Mouse (Mus musculus) neutrophil, adult 65 days (primary cell): Measurements from ENCODE around the gene Fbp1. TPM values are rescaled to one million over a fixed set of nuclear protein-coding genes. Genes with fewer than 3 reads are reported as not detected.

Experiments used
- total RNA-seq: library from RNA; stranded (reverse); gene quantifications from 2 replicates; pipeline ENCODE4 v1.2.4, GENCODE M21; 2023

Gene Fbp1
- total RNA-seq = 1.1 and 3.2 TPM in 2 replicates

DNA sequence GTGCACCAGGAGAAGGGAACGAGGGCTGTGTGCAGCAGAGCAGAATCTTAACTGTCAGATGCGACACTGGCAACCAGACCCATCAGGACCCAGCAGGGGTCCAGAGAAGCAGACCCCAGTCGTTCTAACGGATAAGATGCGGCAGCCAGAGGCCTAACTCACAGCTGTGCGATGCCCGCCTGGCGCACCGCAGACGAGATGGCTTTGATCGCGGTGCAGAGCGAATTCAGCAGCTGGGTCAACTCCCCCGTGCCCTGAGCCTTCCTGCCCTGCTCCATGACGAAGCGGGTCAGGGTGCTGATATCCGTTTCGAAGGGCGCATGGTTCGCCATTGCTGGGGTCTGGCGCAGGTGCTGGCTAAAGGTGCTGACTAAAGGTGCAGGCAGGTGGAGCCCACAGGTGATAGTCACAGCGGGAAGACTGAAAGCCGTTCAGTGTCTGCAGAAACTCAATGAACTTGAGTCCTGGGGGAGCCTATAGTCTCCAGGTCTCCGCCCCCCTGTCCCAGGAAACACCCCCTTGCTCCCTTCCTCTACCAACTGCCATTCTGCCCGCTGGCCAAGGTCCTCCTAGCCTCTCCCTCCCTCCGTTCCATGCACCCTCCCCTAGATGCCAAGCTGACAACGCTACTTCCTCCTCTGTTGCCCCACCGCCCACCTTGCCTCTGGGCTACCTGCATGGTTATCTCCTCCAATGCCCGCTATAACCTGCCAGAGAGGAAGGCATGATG lies at the start of gene Fbp1:
TSS of gene Fbp1 (minus strand) at position 571 of the 730 bp plus-strand sequence.

DNA sequence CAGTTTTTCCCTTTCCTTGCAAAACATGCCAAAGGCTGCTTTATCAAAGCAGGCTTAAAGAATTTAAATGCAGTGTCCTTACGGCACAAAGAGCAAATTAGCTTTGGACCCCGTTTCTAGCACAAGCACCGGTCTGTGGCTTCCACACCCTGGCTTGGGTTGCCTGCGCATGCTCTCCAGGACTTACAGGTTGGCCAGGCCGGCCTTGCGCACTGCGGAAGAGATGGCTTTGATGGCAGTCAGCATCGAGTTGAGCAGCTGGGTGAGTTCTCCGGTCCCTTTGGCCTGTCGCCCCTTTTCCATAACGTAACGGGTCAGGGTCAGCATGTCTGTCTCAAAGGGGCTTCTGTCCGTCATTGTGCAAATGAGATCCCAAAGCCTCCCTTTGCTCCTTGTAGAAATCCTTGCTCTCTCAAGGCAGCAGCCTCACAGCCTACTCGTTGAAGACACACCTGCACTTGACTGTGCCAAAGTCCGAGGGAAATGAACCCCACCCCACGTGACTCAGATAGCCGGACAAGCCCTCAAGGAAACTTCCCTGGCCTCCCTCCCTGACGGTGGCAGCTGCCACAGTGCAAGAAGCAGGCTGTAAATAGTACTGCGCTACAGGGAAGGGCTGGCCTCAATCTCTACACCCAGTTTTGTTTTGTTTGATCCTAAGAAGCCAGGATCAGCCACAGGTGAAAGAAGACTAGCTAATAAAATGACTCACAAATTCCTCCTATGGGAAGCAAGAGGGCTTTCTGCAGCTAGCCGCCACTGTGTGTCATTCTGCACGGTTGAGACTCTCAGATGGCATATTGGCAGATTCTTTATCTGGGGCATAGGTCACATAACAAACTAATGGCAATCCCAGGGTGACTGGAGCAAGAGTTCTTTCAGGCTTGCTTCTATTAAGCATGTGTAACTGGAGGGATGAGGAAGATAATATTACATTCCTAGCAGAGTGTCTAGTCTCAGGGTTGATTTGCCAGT lies 29.9 kb downstream of the Fbp1 start, which contains the start of gene Fbp2:
TSS of gene Fbp2 (minus strand) at position 482 of the 975 bp plus-strand sequence.

Other genes with a start within 250 kb of the Fbp1 start
- gene Platr25, start 127.6 kb downstream of the Fbp1 start, total RNA-seq = 5.1 and 6.2 TPM in 2 replicates
- 0.77 and 1.4 TPM in 2 replicates for gene Gm5141, start 102.5 kb downstream of the Fbp1 start, total RNA-seq
- gene Fbp2, start 29.9 kb downstream of the Fbp1 start, total RNA-seq = not detected in 2 replicates
- 25.3 and 35.8 TPM in 2 replicates for gene 2010111I01Rik, start 76.6 kb upstream of the Fbp1 start, total RNA-seq